ENCODE assay signal across 23 mouse cellular contexts in genomic region chr5:52551318-52551632, GRCm38 (mm10). TPM values are rescaled to one million over a fixed set of nuclear protein-coding genes. Genes with fewer than 3 reads are reported as not detected.
DNase-seq lines count a peak whose midpoint lies in the region; ATAC-seq and TF ChIP-seq lines count a peak whose summit lies in the region.
"Had no signal": no experiment of that assay in that cellular context is flagged by ENCODE, and none has a peak within 500 bp of the region (broad histone marks: within the 10 kb centered on the region; RNA-seq: fewer than 3 reads in every experiment).

No protein-coding gene starts in this region.

- H3K9me3 ChIP-seq in hindbrain, embryonic 11.5 days (ENCODE audit: control insufficient read depth, low read length): no peaks in the 10 kb centered on the region
- H3K9me3 ChIP-seq in hindbrain, embryonic 10.5 days: no peaks in the 10 kb centered on the region
- no peaks in the 10 kb centered on the region for H3K9me3 ChIP-seq in forebrain, postnatal 0 days (ENCODE audit: low read length)
- no peaks in the 10 kb centered on the region for H3K9me3 ChIP-seq in hindbrain, postnatal 0 days (ENCODE audit: low read length)
- no peaks in the 10 kb centered on the region for H3K9me3 ChIP-seq in neural tube, embryonic 14.5 days (ENCODE audit: control insufficient read depth, low read length)

- no peaks in the 10 kb centered on the region for H3K4me1 ChIP-seq in hindbrain, embryonic 11.5 days (replicated peaks; ENCODE audit: control insufficient read depth, insufficient read depth, low read length)
- H3K4me1 ChIP-seq in hindbrain, embryonic 10.5 days (replicated peaks): no peaks in the 10 kb centered on the region
- no peaks in the 10 kb centered on the region for H3K4me1 ChIP-seq in forebrain, postnatal 0 days (ENCODE audit: insufficient read depth)
- no peaks in the 10 kb centered on the region for H3K4me1 ChIP-seq in hindbrain, postnatal 0 days (ENCODE audit: insufficient read depth, low read length)
- H3K4me1 ChIP-seq in neural tube, embryonic 14.5 days (ENCODE audit: control insufficient read depth, insufficient read depth, low read length): no peaks in the 10 kb centered on the region

- H3K27me3 ChIP-seq in hindbrain, embryonic 11.5 days (ENCODE audit: control insufficient read depth, insufficient read depth, low read length): no peaks in the 10 kb centered on the region
- H3K27me3 ChIP-seq in hindbrain, embryonic 10.5 days (ENCODE audit: insufficient read depth, poor library complexity, severe bottlenecking): no peaks in the 10 kb centered on the region
- no peaks in the 10 kb centered on the region for H3K27me3 ChIP-seq in forebrain, postnatal 0 days (ENCODE audit: insufficient read depth, low read length)
- H3K27me3 ChIP-seq in hindbrain, postnatal 0 days (ENCODE audit: insufficient read depth, low read length): no peaks in the 10 kb centered on the region
- no peaks in the 10 kb centered on the region for H3K27me3 ChIP-seq in neural tube, embryonic 14.5 days (ENCODE audit: control insufficient read depth, insufficient read depth, low read length)

- TF ChIP-seq CTCF in forebrain, postnatal 0 days (IDR thresholded peaks at IDR 0.05; ENCODE audit: low read depth): no peak
- no peak for TF ChIP-seq CTCF in hindbrain, postnatal 0 days (IDR thresholded peaks at IDR 0.05; ENCODE audit: low read depth)

- H3K4me2 ChIP-seq in hindbrain, embryonic 11.5 days (replicated peaks; ENCODE audit: low read depth, low read length): no peak overlapping the region
- peak overlapping the region; percentile 19; the same call in 1 of the 2 replicates for H3K4me2 ChIP-seq in forebrain, postnatal 0 days (ENCODE audit: low read depth)
- no peak overlapping the region for H3K4me2 ChIP-seq in hindbrain, postnatal 0 days (ENCODE audit: low read depth, low read length)
- H3K4me2 ChIP-seq in neural tube, embryonic 14.5 days (ENCODE audit: low read depth, low read length): no peak overlapping the region
- H3K4me2 ChIP-seq: heart, embryonic 11.5 days had no signal

- no peaks in the 10 kb centered on the region for H3K36me3 ChIP-seq in hindbrain, embryonic 11.5 days (ENCODE audit: control insufficient read depth, insufficient read depth, low read length)
- H3K36me3 ChIP-seq in hindbrain, embryonic 10.5 days: no peaks in the 10 kb centered on the region
- no peaks in the 10 kb centered on the region for H3K36me3 ChIP-seq in forebrain, postnatal 0 days (ENCODE audit: insufficient read depth)
- no peaks in the 10 kb centered on the region for H3K36me3 ChIP-seq in hindbrain, postnatal 0 days (ENCODE audit: insufficient read depth, low read length)
- no peaks in the 10 kb centered on the region for H3K36me3 ChIP-seq in neural tube, embryonic 14.5 days (ENCODE audit: control insufficient read depth, insufficient read depth, low read length)

- no peak overlapping the region for H3K4me3 ChIP-seq in hindbrain, embryonic 11.5 days (ENCODE audit: low read depth, low read length)
- H3K4me3 ChIP-seq in hindbrain, embryonic 10.5 days: no peak overlapping the region
- H3K4me3 ChIP-seq in forebrain, postnatal 0 days (ENCODE audit: low read depth, low read length): no peak overlapping the region
- H3K4me3 ChIP-seq in hindbrain, postnatal 0 days (ENCODE audit: low read length): no peak overlapping the region
- H3K4me3 ChIP-seq in neural tube, embryonic 14.5 days (ENCODE audit: low read depth, low read length): no peak overlapping the region
- H3K4me3 ChIP-seq: left cerebral cortex, adult 2 months had no signal

- ATAC-seq in hindbrain, embryonic 11.5 days (ENCODE audit: low FRiP score): peak; percentile 3; the same call in 1 of the 2 replicates
- ATAC-seq in forebrain, postnatal 0 days: peak; percentile 62
- 0 out of 2 replicates have a peak, but pooled peaks have one; percentile 33 for ATAC-seq in hindbrain, postnatal 0 days
- no peak for ATAC-seq in neural tube, embryonic 14.5 days (ENCODE audit: low read depth)
- ATAC-seq: intestine, embryonic 16.5 days; liver, postnatal 0 days had no signal

- WGBS in hindbrain, embryonic 11.5 days: 84% methylated on average over 3 of the region's 3 CpGs
- 70% methylated on average over 3 of the region's 3 CpGs for WGBS in hindbrain, embryonic 10.5 days
- 56% methylated on average over 3 of the region's 3 CpGs for WGBS in forebrain, postnatal 0 days
- WGBS in hindbrain, postnatal 0 days: 59% methylated on average over 3 of the region's 3 CpGs
- 55% methylated on average over 3 of the region's 3 CpGs for WGBS in neural tube, embryonic 14.5 days

- no peak overlapping the region for H3K27ac ChIP-seq in hindbrain, embryonic 11.5 days (ENCODE audit: low read depth, low read length)
- H3K27ac ChIP-seq in hindbrain, embryonic 10.5 days: no peak overlapping the region
- H3K27ac ChIP-seq in forebrain, postnatal 0 days (ENCODE audit: low read depth, low read length): 0 out of 2 replicates have a peak overlapping the region, but pooled peaks have one; percentile 29
- H3K27ac ChIP-seq in hindbrain, postnatal 0 days: no peak overlapping the region
- peak overlapping the region; percentile 11; the same call in 1 of the 2 replicates for H3K27ac ChIP-seq in neural tube, embryonic 14.5 days (ENCODE audit: low read depth, low read length)
- H3K27ac ChIP-seq: left cerebral cortex, adult 2 months; stomach, postnatal 0 days had no signal

- no peak overlapping the region for H3K9ac ChIP-seq in hindbrain, embryonic 11.5 days (ENCODE audit: low read depth, low read length)
- H3K9ac ChIP-seq in forebrain, postnatal 0 days: 0 out of 2 replicates have a peak overlapping the region, but pooled peaks have one; percentile 10
- no peak overlapping the region for H3K9ac ChIP-seq in hindbrain, postnatal 0 days (replicated peaks; ENCODE audit: low read length)
- H3K9ac ChIP-seq in neural tube, embryonic 14.5 days (replicated peaks; ENCODE audit: low read depth, low read length): no peak overlapping the region
- H3K9ac ChIP-seq: liver, postnatal 0 days had no signal

- no peak for DNase-seq in hindbrain, embryonic 11.5 days (ENCODE audit: low spot score)
- no peak for DNase-seq in hindbrain, embryonic 10.5 days (ENCODE audit: low spot score)
- DNase-seq in forebrain, postnatal 0 days: no peak
- DNase-seq in hindbrain, postnatal 0 days (ENCODE audit: low spot score): no peak
- DNase-seq in right cerebral cortex, postnatal 4 days: no peak
- DNase-seq in heart, adult 11 months: no peak
- DNase-seq: cerebellum, adult 2 months; gastrocnemius, postnatal 14 days; heart, postnatal 36 days; kidney, postnatal 36 days; layer of hippocampus, adult 9-11 months; left cerebral cortex, postnatal 4 days; liver; liver, postnatal 0 days; lung, postnatal 10 days; right cerebral cortex, postnatal 25 days had no signal

RNA-seq across cellular contexts. Expression of gene Lgi2, which starts 15.0 kb away (rescaled TPM):
- polyA plus RNA-seq in hindbrain, embryonic 11.5 days (2014; fragmentation: Nextera tagmentation; extraction: Ambion mirVana): 1.5 TPM in 2 replicates
- 1.3 and 1.7 TPM in 2 replicates for polyA plus RNA-seq in hindbrain, embryonic 10.5 days (2016; fragmentation: Nextera tagmentation; extraction: Ambion mirVana)
- total RNA-seq in forebrain, postnatal 0 days (2014; rRNA removed): 14.6 and 15.1 TPM in 2 replicates
- 4.3 and 6.1 TPM in 2 replicates for polyA plus RNA-seq in forebrain, postnatal 0 days (2015; fragmentation: Nextera tagmentation; extraction: Ambion mirVana)
- total RNA-seq in hindbrain, postnatal 0 days (2014; rRNA removed): 19.9 and 20.2 TPM in 2 replicates
- polyA plus RNA-seq in hindbrain, postnatal 0 days (2015; fragmentation: Nextera tagmentation; extraction: Ambion mirVana): 11.1 and 11.6 TPM in 2 replicates
- polyA plus RNA-seq in neural tube, embryonic 14.5 days (2014; fragmentation: Nextera tagmentation; extraction: Ambion mirVana): 6.3 and 8.6 TPM in 2 replicates
- total RNA-seq: common myeloid progenitor, adult 5-6 weeks; neutrophil, adult 5-6 weeks had no signal

Comparison
In these comparisons a context has a peak if more than half of its experiments do, and no peak if none do; other contexts are left out.
1. H3K27ac ChIP-seq: peak in forebrain, postnatal 0 days (single experiment) and neural tube, embryonic 14.5 days (single experiment); none in hindbrain, embryonic 11.5 days (single experiment), hindbrain, embryonic 10.5 days (single experiment) and hindbrain, postnatal 0 days (single experiment).